Mouse (Mus musculus) cerebellum, adult 2 months (tissue): ENCODE measurements around the gene Ntrk1. TPM values are rescaled to one million over a fixed set of nuclear protein-coding genes. Genes with fewer than 3 reads are reported as not detected.

ENCODE experiments used
- DNase-seq, 2 experiments: peaks; one replicate each; pipeline ENCODE4 v3.0.0; 2021
- H3K27ac ChIP-seq: fragments of 200-500 bp; 2 replicates; pipeline ENCODE4 v1.5.1; 2012; ENCODE audit warnings: low read length, control low read depth, inconsistent platforms; ENCODE audit not compliant: insufficient read depth
- H3K27me3 ChIP-seq: fragments of 200-500 bp; 2 replicates; pipeline ENCODE4 v1.6.1; 2012; ENCODE audit warnings: inconsistent platforms, mild to moderate bottlenecking, low read length, moderate library complexity; ENCODE audit not compliant: control insufficient read depth, insufficient read depth
- H3K4me1 ChIP-seq: fragments of 200-500 bp; 2 replicates; pipeline ENCODE4 v1.6.1; 2011; ENCODE audit warnings: low read length; ENCODE audit not compliant: control insufficient read depth, insufficient read depth
- H3K4me3 ChIP-seq: fragments of 200-500 bp; replicated peaks from 2 replicates; pipeline ENCODE3; 2011; ENCODE audit warnings: mild to moderate bottlenecking, low read depth, low read length, control low read depth; ENCODE audit not compliant: insufficient read depth
- CTCF ChIP-seq: fragments of 200-500 bp; IDR thresholded peaks from 2 replicates; pipeline ENCODE4 v1.5.1; 2011; ENCODE audit warnings: low read depth, mild to moderate bottlenecking, control low read depth, low read length, moderate library complexity, borderline replicate concordance; ENCODE audit not compliant: insufficient read depth
- POLR2A ChIP-seq: fragments of 200-500 bp; IDR thresholded peaks from 2 replicates; pipeline ENCODE4 v1.6.1; 2011; ENCODE audit warnings: low read length, control low read depth, borderline replicate concordance; ENCODE audit not compliant: insufficient read depth
- WGBS: fragments of 180-500 bp; shearing (Covaris S2); methylation state at CpG from one replicate; pipeline ENCODE4 v1.1.7; 2018; 5-methylcytosine and 5-hydroxymethylcytosine counted together
- polyA plus RNA-seq: library from polyadenylated mRNA; depleted of rRNA; stranded (reverse); fragments of >200 nt; gene quantifications from 2 replicates; pipeline ENCODE4 v1.2.3, GENCODE M21; 2012

Ntrk1 gene
- polyA plus RNA-seq, 1 experiment = 2.8 TPM

DNA sequence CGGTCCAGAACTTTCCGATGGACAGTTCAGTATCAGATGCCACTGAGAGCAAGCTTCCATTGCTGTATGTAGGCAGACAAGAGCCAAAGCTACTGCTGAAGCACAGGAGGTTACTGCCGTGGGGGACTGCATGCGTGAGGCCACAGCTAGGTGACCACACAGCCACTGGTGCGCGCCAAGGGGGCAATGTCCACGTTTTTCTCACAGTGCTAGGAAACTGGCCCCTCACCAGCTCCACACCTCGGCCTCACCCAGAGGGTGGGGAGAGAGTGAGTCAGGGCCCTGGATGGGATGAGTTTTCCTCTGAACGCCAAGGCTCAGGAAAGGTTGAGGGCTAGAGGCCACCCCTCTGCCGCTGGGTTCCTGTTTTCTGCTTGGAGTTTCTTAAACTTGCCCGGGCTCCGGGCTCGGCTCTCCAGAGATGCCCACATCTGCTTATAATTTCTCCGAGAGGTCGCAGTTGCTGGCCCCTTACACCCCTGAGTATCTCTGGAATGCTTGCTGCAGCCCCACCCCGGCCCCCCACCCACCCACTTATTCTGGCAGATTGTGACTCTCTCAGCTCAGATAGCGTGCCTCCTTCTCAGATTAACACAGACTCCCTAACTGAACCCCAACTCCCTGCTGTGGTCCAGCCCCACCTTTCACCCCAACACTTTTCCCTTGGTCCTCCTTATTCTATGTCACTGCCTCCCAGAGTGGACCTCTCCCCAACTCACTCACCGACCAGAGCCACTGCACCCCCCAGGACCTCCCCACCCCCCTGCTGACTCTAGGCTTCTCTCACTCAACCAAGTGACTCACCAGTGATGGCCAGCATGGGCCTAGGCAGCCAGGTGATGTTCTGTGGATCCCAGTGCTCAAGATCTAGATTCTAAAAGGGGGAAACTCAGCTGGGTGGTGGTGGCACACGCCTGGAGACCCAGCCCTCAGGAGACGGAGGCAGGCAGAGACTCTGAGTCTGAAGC, 33.3 kb downstream of the Ntrk1 start:
- DNase-seq = no peak
- TF ChIP-seq CTCF = no peak
- no peak for TF ChIP-seq POLR2A
- Histone ChIP-seq H3K4me3 (no peak overlapping the region), H3K4me1 (no peaks in the 10 kb centered on the region), H3K27ac (no peak overlapping the region), H3K27me3 (no peaks in the 10 kb centered on the region)
- 76% methylated on average over 20 of the region's 20 CpGs for WGBS

DNA sequence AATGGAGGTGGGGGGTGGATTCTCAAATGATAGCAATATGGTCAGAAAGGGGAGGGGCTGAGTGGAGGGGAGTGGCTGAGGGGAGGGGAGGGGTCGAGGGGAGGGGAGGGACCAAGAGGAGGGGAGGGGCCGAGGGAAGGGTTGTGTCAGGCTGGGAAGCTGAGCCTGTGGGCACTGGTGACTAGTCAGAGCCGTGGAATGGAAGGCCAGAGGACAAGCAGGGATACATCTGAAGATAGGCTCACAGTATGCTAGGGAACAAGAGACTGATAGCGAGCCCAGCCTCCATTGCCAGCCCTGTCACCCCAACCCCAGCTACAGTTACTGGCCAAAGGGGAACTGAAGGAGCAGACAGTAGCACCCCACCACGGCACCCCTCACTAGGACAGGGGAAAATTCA, 36.3 kb downstream of the Ntrk1 start:
- no peak overlapping the region for H3K4me3 ChIP-seq
- H3K27me3 ChIP-seq = no peaks in the 10 kb centered on the region
- TF ChIP-seq POLR2A = no peak
- TF ChIP-seq CTCF = no peak
- 29% methylated on average over 4 of the region's 5 CpGs for WGBS
- H3K27ac ChIP-seq = no peak overlapping the region
- no peaks in the 10 kb centered on the region for H3K4me1 ChIP-seq
- no peak for DNase-seq

DNA sequence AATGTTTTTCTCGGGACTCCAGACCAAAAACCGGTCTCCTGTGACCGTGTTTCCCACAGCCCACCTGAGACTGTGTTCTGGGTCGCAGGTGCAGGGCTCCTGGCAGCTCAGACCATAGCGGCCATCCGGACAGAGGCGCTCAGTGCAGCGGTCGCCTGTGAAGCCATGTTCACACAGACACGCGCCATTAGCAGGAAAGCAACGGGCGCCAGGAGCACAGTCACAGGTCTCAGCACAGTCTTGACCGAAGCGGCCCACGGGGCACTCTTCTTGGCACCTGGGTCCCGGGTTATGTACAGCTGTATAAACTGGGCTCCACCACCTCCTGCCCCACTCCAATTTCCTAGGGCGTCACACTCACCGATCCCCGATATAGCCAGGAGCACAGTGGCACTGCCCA, 38.5 kb downstream of the Ntrk1 start:
- Histone ChIP-seq H3K27ac (no peak overlapping the region), H3K27me3 (no peaks in the 10 kb centered on the region), H3K4me3 (peak overlapping the region; percentile 48), H3K4me1 (no peaks in the 10 kb centered on the region)
- TF ChIP-seq POLR2A (no peak), CTCF (no peak)
- DNase-seq = peak; percentile 14 to 24
- 47% methylated on average over 20 of the region's 20 CpGs for WGBS

DNA sequence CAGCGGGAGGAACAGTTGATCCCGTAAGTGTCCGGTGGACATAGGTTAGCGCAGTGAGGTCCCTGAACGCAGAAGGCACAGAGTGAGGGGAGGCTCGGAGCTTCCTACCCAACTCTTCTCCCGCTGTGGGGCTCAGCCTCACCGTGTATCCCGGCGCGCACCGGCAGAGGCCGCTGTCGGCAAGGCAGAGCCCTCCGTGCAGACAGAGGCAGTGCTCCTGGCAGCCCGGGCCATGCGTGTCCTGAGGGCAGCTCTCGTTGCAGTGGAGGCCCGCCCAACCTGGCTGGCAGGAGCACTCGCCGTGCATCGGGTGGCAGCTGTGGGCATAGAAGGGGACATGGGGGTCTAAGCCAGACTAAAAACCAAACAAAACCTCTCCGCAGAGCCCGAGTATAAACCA, 39.0 kb downstream of the Ntrk1 start:
- peak overlapping the region; percentile 48 for H3K4me3 ChIP-seq
- no peak overlapping the region for H3K27ac ChIP-seq
- DNase-seq = peak; percentile 81 to 88
- H3K27me3 ChIP-seq = no peaks in the 10 kb centered on the region
- 3% methylated on average over 24 of the region's 24 CpGs for WGBS
- H3K4me1 ChIP-seq = no peaks in the 10 kb centered on the region
- TF ChIP-seq CTCF = peak; percentile 89
- TF ChIP-seq POLR2A = peak; percentile 23; the same call in 1 of the 2 replicates

DNA sequence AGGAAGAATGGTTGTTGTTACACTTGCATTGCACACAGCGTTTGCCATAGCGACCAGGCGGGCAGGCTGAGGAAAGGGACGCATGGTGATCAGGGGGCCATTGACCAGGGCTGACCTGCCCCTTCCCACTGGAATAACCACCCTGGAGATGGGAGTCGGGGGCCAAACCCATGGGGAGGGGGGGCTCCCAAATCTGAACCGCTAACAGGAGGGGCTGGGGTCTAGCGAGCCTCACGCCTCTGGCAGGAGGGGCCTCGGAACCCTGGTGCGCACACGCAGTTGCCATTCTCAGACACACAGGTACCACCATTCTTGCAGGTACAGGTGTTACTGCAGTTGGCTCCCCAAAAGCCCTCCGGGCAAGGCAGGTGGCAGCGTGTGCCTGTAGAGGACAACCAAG, 41.1 kb downstream of the Ntrk1 start:
- Histone ChIP-seq H3K27me3 (no peaks in the 10 kb centered on the region), H3K27ac (no peak overlapping the region), H3K4me3 (no peak overlapping the region), H3K4me1 (no peaks in the 10 kb centered on the region)
- no peak for DNase-seq
- no peak for TF ChIP-seq POLR2A
- TF ChIP-seq CTCF = no peak
- 75% methylated on average over 13 of the region's 13 CpGs for WGBS

DNA sequence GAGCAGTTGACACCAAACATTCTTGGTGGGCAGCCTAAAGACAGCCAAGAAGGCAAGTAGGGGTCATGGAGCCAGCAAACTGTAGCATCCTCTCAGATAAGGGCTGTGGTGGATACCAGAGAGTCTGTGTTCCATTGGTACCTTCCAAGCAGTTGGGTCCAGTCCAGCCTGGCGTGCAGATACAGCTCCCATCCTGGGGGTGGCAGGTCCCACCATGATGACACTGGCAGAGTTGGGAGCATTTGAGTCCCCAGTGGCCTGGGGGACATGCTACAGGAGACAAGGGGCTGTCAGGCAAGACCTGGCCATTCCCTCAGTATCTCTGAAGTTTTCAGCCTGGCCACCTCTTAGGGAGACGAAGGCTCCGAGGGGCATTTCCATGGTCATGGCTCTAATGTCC, 42.4 kb downstream of the Ntrk1 start:
- WGBS = 72% methylated on average over 3 of the region's 3 CpGs
- no peaks in the 10 kb centered on the region for H3K4me1 ChIP-seq
- no peak for DNase-seq
- H3K4me3 ChIP-seq = no peak overlapping the region
- no peaks in the 10 kb centered on the region for H3K27me3 ChIP-seq
- no peak overlapping the region for H3K27ac ChIP-seq
- no peak for TF ChIP-seq POLR2A
- TF ChIP-seq CTCF = no peak

DNA sequence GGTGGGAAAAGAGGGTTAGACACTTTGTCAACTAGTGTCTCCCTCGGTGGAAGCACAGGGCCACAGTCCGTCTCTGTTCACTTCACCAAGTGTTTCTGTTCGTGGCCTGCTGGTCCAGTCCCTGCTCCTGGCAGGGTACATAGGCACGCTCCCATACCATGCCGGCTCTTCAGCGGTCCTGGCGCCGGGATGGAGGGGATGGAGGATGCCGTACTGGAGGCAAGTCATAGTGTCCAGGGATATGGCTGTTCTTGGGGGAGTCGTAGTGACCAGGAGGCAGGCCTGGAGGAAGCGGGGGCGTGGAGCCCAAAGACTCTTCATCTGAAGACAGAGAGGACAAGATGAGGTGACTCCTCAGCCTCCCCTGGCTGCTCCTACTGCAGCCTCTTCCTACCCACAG, 45.0 kb downstream of the Ntrk1 start:
- WGBS = 88% methylated on average over 12 of the region's 12 CpGs
- no peaks in the 10 kb centered on the region for H3K4me1 ChIP-seq
- no peak overlapping the region for H3K27ac ChIP-seq
- no peak for DNase-seq
- TF ChIP-seq CTCF (no peak), POLR2A (no peak)
- no peak overlapping the region for H3K4me3 ChIP-seq
- no peaks in the 10 kb centered on the region for H3K27me3 ChIP-seq

DNA sequence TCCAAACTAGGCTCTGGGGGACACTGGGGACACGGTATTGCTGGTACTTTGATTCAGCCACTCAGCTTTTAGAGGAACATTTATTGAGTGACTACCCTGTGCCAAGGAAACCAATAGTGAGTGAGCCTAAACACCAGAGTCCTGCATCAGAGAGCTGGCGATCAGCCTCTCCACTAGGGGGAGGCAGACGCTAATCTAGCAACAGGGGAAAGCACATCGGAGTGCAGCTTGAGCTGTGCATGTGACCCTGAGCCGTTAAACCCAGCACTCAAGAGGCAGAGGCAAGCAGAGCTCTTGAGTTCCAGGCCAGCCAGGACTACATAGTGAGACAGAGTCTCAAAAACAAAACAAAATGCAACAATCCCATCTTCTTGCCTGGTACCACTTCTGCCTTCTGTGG, 45.9 kb downstream of the Ntrk1 start:
- WGBS = 10% methylated on average over 5 of the region's 5 CpGs

More for the DNA sequence above, 45.9 kb downstream of the Ntrk1 start:
- H3K27ac ChIP-seq = no peak overlapping the region
- TF ChIP-seq CTCF = peak; percentile 66
- no peak for TF ChIP-seq POLR2A
- H3K4me3 ChIP-seq = no peak overlapping the region
- DNase-seq = peak; percentile 25 to 29
- no peaks in the 10 kb centered on the region for H3K4me1 ChIP-seq
- H3K27me3 ChIP-seq = no peaks in the 10 kb centered on the region
